In genomic region chr12:74502791-74503190, GRCm38 (mm10) we compare ENCODE assay signal across 13 mouse cellular contexts.
"Had no signal": no experiment of that assay in that cellular context is flagged by ENCODE, and none has a peak within 500 bp of the region (broad histone marks: within the 10 kb centered on the region; RNA-seq: fewer than 3 reads in every experiment).

No protein-coding gene starts in this region.

- DNase-seq: lung, adult 18-20 months; lung, embryonic 14.5 days; lung, postnatal 10 days; lung, postnatal 4 days; midbrain, embryonic 14.5 days; retina, postnatal 1 day; right cerebral cortex, adult 18-20 months; right cerebral cortex, postnatal 25 days; right cerebral cortex, postnatal 4 days; spleen, adult 18-20 months; thymus, adult 18-20 months; thymus, postnatal 14 days; thymus, postnatal 36 days had no signal
